Mouse (Mus musculus) cerebellum, postnatal 10 days (tissue): ENCODE results near the gene Gpr3.

Source experiments
- DNase-seq, 2 experiments: peaks; one replicate each; pipeline ENCODE4 v3.0.0; 2021; ENCODE audit warnings: mixed read lengths in 2 of 2

Gene Gpr3

GRCm38 (mm10) chr4:133211751-133212561, at the start of gene Gpr3, which contains the start of gene Cd164l2:
Gene Gpr3, minus strand, starts transcription at chr4:133212536.
Gene Cd164l2, plus strand, starts transcription at chr4:133212131.
- DNase-seq, result peak; percentile 78 to 80

- DNase-seq, result no peak
These were observed 49.5 kb upstream of the Gpr3 start for GRCm38 (mm10) chr4:133261641-133262374.

- DNase-seq, result no peak
These were observed 45.6 kb upstream of the Gpr3 start for GRCm38 (mm10) chr4:133257798-133258408.

- no peak for DNase-seq
These were observed 44.9 kb upstream of the Gpr3 start for GRCm38 (mm10) chr4:133257230-133257629.

GRCm38 (mm10) chr4:133256820-133257219, 44.5 kb upstream of the Gpr3 start:
- no peak for DNase-seq

GRCm38 (mm10) chr4:133255392-133255791, 43.1 kb upstream of the Gpr3 start:
- DNase-seq, result no peak

- peak; percentile 43 to 46 for DNase-seq
These were observed 41.1 kb upstream of the Gpr3 start for GRCm38 (mm10) chr4:133253412-133253811.

GRCm38 (mm10) chr4:133252089-133252488, 39.8 kb upstream of the Gpr3 start:
- DNase-seq, result peak in 1 of 2 experiments; percentile 45

GRCm38 (mm10) chr4:133251214-133251613, 38.9 kb upstream of the Gpr3 start:
- DNase-seq, result peak; percentile 48 to 52

GRCm38 (mm10) chr4:133250609-133251008, 38.3 kb upstream of the Gpr3 start:
- peak; percentile 95 to 97 for DNase-seq

- DNase-seq, result no peak
These were observed 35.6 kb upstream of the Gpr3 start for GRCm38 (mm10) chr4:133247806-133248449.

GRCm38 (mm10) chr4:133247072-133247471, 34.7 kb upstream of the Gpr3 start:
- no peak for DNase-seq

GRCm38 (mm10) chr4:133244289-133244688, 32.0 kb upstream of the Gpr3 start:
- DNase-seq, result no peak

- DNase-seq, result no peak
These were observed 31.2 kb upstream of the Gpr3 start for GRCm38 (mm10) chr4:133243538-133243937.

GRCm38 (mm10) chr4:133242710-133243109, 30.4 kb upstream of the Gpr3 start:
- no peak for DNase-seq

- no peak for DNase-seq
These were observed 29.6 kb upstream of the Gpr3 start for GRCm38 (mm10) chr4:133241910-133242309.

- peak; percentile 93 to 94 for DNase-seq
These were observed 28.9 kb upstream of the Gpr3 start for GRCm38 (mm10) chr4:133240934-133241908.

- DNase-seq, result no peak
These were observed 28.2 kb upstream of the Gpr3 start, which contains the start of gene Map3k6 for GRCm38 (mm10) chr4:133240490-133240921. Gene Map3k6, plus strand, starts transcription at chr4:133240818.

GRCm38 (mm10) chr4:133237911-133238310, 25.6 kb upstream of the Gpr3 start:
- DNase-seq, result no peak

GRCm38 (mm10) chr4:133235415-133235814, 23.1 kb upstream of the Gpr3 start:
- no peak for DNase-seq

GRCm38 (mm10) chr4:133234771-133235170, 22.4 kb upstream of the Gpr3 start:
- no peak for DNase-seq
